Mouse (Mus musculus) bone marrow macrophage, adult 2 months (primary cell): ENCODE measurements around the gene S100a11.
A peak's percentile ranks its signal among the peaks of the same experiment; 100 is the strongest.

ENCODE experiments used
- CTCF ChIP-seq: IDR thresholded peaks from 2 replicates; pipeline ENCODE4 v1.5.1; 2012; ENCODE audit warnings: low read depth, mild to moderate bottlenecking, low read length, moderate library complexity
- POLR2A ChIP-seq: IDR thresholded peaks from 2 replicates; pipeline ENCODE4 v1.6.1; 2012; ENCODE audit warnings: mild to moderate bottlenecking, low read depth, low read length, borderline replicate concordance

- TF ChIP-seq CTCF (peak; percentile 77), POLR2A (no peak)
Measured at GRCm38 (mm10) chr3:93522611-93523010, 2.3 kb downstream of the S100a11 start.
